Mouse (Mus musculus) heart, adult 18-20 months (tissue): ENCODE results near the gene Gm10406. TPM values are rescaled to one million over a fixed set of nuclear protein-coding genes. Genes with fewer than 3 reads are reported as not detected.
"Not testable (repeated sequence)": the region's sequence is repeated elsewhere in the genome, so short reads cannot be mapped to it uniquely, and the experiment has no call there.

Source experiments
- DNase-seq, 2 experiments: peaks; one replicate each; pipeline ENCODE4 v3.0.0; 2021 to 2022; ENCODE audit warnings: mixed read lengths in 1 of 2
- long read RNA-seq, 2 experiments: library from polyadenylated mRNA; stranded (forward); transcript quantifications; one replicate each; pipeline ENCODE4 v2.0.0; 2021
- total RNA-seq, 2 experiments: library from RNA; stranded (reverse); gene quantifications; 2 replicates each; pipeline ENCODE4 v1.2.3; 2021

The Gm10406 gene
- total RNA-seq: not detected
- long read RNA-seq, experiment 1: 0 reads
- long read RNA-seq, experiment 2: 0 reads

DNA sequence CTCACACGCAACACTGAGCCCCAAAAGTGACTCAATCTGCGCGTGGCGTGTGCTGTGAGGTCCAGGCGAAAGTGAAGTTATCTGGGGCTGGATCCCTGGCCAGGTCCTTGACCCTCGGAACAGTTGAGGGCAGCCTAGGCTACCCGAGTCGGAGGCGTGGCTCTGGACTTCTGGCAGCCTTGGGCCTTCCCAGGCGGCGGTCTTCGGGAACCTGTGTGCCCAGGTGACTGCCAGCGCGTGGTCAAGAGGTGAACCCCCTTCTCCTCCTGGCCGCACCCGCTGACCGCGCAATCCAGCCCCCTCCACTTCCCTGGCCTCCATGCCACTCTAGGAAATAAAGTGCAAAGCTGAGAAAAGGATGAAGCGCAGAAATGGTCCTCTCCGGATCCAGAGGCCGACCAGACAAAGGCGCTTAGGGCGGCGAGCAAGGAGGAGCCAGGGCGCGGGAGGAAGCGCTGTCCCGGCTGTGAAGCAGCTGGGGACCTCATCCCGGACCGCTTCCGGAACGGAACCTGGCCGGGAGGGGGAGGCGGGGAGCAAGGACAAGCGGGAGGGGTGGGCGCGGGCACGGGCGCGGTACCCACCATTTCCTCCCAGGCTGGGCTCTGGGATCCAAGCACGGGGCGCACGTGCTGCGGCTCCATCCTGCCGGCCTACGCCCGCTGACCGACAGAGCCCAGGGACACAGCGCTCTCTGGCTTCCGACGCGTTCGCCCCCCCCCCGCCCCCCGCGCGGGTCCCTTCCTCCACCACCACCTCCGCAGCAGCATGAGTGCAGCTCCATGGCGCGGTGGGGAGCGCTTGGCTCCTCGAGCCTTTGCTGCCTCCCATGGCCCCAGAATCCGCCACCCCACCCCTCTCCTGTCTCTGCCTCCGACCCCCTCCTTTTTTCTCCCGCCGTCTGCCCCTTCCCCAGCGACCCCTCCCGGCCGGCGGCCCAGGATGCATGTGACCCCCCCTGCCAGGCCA lies at the start of gene Gm10406:
Gene Gm10406 (minus strand): TSS at position 669 of the 969 bp plus-strand sequence.
- DNase-seq: peak; percentile 17 to 76

DNA sequence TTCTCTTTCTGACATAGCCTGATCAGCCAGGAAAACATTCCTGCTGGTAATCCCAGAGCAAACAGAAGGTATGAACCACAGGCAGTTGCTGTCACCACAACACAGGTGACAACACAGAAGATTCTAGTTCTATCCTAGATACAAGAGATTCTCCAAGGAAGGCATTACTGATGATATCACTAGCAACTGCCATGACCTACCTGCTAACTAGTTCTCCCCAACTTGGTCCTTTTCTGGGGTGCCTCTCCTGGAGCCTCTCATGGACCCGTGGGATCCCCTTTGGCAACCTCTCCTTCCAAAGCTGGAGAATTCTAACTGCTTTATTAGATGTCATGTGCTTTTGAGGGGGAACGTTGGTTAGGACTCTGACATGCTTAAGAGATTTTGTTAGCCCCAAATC lies 17.6 kb upstream of the Gm10406 start, which contains the start of gene Gm3685:
Gene Gm3685 (minus strand): TSS at position 101 of the 400 bp plus-strand sequence.
- not testable (repeated sequence) for DNase-seq

DNA sequence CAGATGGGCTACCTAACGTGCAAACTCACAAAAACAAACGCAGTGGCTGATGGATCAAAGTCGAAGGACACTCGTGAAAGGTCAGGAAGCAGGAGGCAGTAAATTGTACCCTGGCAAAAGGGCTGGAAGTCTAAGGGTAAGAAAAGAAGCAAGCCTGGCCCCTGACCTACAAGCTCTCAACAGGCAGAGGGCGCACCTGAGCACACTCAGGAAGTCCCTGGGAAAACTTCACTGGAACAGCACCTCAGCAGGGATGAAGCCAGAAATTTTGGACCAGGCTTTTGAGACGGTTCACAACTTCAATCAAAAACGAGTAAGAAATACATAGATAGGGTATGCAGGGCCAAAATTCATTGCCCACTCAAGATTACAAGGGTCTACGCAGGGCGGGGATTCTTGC lies 975 bp downstream of the Gm10406 start:
- DNase-seq: peak in 1 of 2 experiments; percentile 8

DNA sequence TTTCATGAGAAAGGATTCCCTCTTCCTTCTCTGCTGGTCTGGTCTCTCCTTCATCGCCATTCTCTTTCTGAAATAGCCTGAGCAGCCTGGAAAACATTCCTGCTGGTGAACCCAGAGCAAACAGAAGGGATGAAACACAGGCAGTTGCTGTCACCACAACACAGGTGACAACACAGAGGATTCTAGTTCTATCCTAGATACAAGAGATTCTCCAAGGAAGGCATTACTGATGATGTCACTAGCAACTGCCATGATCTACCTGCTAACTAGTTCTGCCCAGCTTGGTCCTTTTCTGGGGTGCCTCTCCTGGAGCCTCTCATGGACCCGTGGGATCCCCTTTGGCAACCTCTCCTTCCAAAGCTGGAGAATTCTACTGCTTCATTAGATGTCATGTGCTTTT lies 53.5 kb downstream of the Gm10406 start, which contains the start of gene Gm6356:
Gene Gm6356 (minus strand): TSS at position 101 of the 400 bp plus-strand sequence.
- not testable (repeated sequence) for DNase-seq

Other genes with a start within 250 kb of the Gm10406 start
- gene Gm3642, start 187.1 kb downstream of the Gm10406 start, total RNA-seq: not detected
- gene Gm3667, start 137.5 kb downstream of the Gm10406 start, total RNA-seq: under 1 TPM in 1 of 2 experiments, not detected in 1; 0.31 TPM
- gene Gm6356, start 53.6 kb downstream of the Gm10406 start, total RNA-seq: not detected
- gene Gm3685, start 17.5 kb upstream of the Gm10406 start, total RNA-seq: not detected
- not detected for gene Gm3696, start 73.2 kb upstream of the Gm10406 start, total RNA-seq
- not detected for gene Gm6676, start 98.0 kb upstream of the Gm10406 start, total RNA-seq
- gene Gm3512, start 147.1 kb upstream of the Gm10406 start, total RNA-seq: under 1 TPM in 1 of 2 experiments, not detected in 1; 0.30 TPM
- gene Gm16434, start 167.1 kb upstream of the Gm10406 start, total RNA-seq: not detected
- not detected for gene Gm3727, start 237.3 kb upstream of the Gm10406 start, total RNA-seq